Mouse (Mus musculus) kidney, adult 18-20 months (tissue): ENCODE data around the gene Rock2.

ENCODE experiments used
- DNase-seq: peaks from one replicate; pipeline ENCODE4 v3.0.0; 2021

Rock2 gene

DNA sequence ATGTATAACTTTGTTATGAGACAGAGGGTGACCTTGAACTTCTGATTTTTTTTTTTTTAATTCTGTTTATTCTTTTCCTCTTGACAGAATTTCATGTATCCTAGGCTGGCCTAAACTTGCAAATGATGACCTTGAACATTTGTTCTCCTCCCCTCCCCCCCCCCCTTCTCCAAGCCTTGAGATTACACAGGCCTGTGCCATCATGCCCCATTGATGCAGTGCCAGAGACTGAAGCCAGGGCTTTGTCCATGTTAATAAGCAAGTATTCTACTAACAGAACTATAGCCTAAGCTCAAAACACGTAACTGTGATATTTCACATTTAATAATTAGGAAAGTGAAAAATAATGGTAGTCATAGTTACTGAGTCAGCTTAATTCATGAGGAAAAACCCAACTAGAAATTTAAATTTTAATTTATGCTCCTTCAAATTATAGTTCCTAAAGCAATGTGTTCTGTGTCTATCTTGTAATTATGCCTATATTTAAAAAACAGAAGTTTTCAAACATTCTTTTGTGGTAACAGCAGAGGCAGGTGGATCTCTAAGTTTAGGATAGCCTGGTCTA is 12.7 kb downstream of the Rock2 start:
- no peak for DNase-seq

DNA sequence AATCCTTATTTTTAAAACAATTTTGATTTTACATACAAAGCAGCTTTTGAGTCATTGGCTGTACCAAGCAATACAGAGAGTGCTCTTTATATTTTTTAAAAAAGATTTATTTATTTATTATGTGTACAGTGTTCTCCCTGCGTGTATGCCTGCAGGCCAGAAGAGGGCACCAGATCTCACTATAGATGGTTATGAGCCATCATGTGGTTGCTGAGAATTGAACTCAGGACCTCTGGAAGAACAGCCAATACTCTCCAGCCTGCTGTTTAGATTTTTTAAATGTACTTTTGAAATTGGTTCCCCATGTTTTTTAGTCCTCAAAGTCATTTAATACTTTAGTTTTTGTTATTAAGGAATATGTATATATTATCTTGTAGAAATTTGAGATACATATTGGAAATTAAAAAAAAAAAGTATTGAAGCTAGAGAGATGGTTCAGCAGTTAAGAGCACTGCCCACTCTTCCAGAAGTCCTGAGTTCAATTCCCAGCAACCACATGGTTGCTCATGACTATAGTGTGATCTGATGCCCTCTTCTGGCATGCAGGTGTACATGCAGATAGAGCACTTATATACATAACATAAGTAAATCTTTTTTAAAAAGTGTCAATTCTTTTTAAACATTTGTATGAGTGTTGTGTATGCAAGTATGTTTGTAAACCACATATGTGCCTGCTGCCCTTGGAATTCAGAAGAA is 13.4 kb downstream of the Rock2 start:
- DNase-seq, result no peak

- DNase-seq, result no peak
Measured at GRCm38 (mm10) chr12:16911524-16911923, 16.8 kb downstream of the Rock2 start.

GRCm38 (mm10) chr12:16912600-16912999 is 17.9 kb downstream of the Rock2 start:
- DNase-seq, result no peak

DNA sequence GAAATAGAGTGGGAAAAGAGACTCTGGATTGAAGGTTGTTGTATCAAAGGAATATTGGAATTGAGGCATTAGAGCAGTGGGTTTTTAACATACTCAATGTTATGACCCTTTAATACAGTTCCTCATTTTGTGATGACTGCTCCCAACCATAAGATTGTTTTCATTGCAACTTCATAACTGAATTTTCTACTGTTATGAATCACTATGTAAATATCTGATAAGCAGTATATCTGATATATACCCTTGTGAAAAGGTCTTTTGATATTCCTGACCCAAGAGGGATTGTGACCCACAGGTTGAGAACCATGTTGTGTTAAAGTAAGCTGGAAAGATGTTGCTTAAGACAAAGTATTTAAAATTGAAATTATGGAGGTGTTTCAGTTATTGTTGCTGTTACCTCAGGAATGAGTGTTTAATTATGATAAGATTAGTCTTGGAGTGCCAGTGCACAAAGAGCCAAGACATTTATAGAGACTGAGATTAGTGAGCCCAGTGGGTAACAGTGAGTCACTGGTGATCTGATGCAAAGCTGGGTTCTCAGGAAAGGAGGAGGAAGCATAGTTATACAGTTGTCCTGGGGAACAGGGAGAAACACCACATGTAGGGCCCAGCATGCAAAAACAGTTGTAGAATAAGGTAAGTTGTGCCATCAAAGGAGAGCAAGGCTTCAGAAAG is 25.6 kb downstream of the Rock2 start:
- no peak for DNase-seq

- DNase-seq, result no peak
Measured at GRCm38 (mm10) chr12:16927889-16928288, 33.2 kb downstream of the Rock2 start.

DNA sequence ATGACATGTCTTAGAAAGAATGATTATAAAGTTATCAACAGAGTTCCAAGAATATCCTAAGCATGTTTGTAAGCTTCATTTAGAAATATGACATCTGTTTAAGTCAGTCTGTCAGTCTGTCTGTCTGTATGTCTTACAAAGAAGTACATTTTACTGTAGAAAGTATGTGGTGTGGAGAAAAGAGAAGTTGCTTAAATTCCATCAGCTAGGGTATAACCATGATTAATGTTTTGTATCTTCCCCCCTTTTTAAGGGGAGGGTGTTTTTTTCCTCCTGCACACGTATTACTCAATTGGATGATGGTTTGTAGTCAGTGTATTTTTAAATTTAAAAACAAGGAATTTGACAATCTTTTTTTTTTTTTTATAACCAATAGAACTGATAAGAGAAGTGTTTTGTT is 39.7 kb downstream of the Rock2 start:
- no peak for DNase-seq

DNA sequence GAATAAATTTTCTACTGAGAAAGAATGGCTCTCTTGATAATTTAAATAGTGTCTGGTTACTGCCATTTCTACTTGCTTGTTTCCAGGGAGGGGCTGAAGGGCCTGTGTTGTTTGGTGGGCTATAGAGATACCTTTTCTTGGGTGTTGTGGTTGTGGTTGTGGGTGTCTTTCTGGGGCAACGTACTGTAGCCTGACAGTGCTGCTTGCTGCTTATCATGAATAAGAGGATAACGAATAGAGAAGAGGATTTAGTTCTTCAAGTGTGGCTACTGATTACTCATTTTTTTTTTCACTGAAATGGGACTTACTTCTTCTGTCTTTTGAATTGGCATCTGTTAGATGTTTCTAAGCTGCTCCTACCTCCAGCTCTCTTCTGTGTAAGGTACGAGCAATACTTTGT is 47.3 kb downstream of the Rock2 start:
- no peak for DNase-seq

GRCm38 (mm10) chr12:16948239-16948638 is 53.5 kb downstream of the Rock2 start:
- no peak for DNase-seq

DNA sequence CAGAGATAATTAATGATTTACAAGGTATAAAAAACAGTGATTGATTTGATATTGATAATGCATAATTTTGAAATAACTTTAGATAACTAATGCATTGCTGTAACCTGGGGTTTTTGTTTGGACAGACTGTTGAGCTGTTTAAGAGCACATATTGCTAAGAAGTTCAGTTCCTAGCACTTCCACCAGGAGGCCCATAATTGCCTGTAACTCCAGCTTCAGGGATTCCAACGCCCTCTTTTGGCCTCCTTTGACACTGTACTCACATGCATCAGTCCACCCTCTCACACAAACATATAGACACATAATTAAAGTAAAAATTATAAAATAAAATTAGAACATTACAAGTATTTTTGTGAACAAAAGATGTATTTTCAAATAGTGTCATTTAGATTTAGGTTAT is 64.2 kb downstream of the Rock2 start:
- no peak for DNase-seq

DNA sequence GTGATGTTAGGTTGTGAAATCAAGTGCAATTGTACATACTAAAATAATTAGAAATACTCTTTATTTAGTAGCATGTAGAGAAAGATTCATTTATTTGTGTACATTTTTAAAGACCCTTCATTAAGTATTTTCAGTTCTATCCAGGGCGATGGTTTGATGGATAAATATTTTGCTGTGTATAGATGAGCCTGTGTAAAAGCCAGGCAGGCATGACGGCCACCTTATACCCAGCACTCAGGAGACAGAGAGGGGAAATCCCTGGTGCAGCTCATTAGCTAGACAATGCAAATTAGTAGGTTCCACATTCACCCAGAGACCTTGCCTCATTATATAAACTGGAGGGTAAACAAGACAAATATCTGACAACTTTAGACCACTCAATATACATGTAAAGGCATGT is 68.7 kb downstream of the Rock2 start:
- DNase-seq, result no peak

- DNase-seq, result no peak
Measured at GRCm38 (mm10) chr12:16966811-16967210, 72.1 kb downstream of the Rock2 start.

DNA sequence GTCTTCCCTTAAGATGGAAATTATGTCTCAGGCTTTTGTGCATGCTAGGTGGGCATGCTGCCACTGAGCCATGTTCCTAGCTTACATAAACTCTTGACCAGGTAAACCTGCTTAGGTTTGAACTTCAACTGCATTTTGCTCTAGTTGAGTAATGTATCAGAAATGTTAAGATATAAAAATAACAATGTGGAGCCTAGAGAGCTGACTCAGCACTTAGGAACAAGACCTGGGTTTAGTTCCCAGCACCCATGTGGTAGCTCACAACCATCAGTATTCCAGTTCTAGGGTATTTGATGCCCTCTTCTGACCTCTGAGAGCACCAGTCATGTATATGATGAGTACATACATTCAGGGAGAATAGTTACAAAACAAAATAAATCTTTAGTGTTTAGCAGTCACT is 82.4 kb downstream of the Rock2 start:
- no peak for DNase-seq

DNA sequence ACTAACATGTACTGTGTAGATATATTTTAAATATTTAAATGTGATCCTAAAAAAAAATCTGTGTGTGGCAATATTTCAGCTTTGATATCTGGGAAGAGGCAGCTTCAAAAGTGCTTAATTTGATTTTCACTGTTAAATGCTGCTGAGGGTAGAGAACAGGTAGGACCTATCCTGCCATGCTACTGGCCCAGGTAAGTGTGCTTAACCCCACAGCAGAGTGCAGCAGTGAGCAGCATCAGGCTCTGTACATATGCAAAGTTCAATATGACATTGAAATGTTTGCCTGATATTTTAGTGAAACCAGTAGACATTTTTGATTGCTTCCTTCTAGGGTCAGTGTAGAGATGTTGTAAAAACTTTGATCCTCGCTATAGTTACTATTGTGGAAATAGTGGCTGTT is 91.1 kb downstream of the Rock2 start:
- no peak for DNase-seq

DNA sequence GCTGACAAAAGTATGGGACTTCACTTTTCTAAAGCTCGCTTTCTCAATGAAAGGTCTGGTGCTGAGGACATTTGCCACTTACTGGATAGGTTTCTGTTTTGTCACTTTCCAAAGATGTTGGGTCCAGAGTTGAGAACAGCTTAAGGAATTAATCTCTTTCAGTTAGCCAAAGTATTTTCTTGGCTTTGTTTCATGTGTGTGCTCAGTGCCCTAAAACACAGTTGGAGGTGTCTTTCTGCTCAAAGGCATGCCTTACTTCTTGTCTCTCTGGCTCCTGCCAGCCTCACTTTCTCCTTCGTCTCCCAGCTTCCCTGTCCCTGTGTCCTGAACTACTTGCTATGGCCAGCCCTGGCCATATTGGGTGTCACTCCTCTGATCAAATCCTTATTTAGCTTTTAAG is 96.7 kb downstream of the Rock2 start:
- no peak for DNase-seq

DNA sequence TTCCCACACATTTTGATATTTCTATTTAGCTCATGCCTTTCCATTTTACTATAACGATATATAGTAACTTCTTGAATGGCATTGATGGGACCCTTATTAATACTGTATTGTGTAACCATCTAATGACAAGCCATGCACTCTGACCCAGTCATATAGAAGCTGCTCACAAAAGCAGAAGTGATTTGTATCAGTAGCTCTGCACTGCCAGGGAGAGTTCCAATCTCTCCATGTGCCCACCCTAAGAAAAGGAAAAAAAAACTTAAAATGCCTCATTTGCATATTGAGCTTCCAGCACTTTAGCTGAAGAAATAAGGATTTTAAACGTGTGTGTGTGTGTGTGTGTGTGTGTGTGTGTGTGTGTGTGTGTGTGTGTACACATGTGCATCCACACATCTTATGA is 97.7 kb downstream of the Rock2 start:
- no peak for DNase-seq

- no peak for DNase-seq
Measured at GRCm38 (mm10) chr12:16994291-16994690, 99.6 kb downstream of the Rock2 start.

GRCm38 (mm10) chr12:16996281-16996680 is 101.6 kb downstream of the Rock2 start:
- no peak for DNase-seq

DNA sequence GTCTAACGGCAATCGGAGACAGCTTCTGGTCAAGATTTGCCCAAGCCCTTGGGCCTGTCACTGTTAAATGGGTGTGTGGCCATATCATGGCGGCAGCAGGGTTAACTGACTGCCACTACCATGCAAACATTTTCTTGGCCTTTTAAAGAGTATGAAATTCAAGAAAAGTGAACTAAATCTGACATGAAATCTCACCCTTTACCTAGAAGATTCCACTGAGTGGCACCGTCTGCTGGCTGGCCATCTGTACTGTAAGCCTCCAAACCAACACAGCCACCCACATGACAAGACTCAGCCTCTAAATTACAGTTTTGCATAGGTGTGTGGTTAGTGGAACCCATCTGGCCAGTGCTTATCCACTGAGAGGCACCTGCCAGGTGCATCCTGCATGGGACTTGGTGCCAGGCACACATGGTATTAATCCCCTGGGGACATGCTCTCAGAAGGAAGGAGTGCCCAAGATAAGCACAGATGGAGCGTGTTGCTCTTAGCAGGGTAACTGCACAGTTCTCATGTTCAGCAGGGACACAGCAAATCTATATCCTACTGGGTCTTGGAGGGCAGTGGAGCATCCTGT is 102.3 kb downstream of the Rock2 start:
- no peak for DNase-seq

DNA sequence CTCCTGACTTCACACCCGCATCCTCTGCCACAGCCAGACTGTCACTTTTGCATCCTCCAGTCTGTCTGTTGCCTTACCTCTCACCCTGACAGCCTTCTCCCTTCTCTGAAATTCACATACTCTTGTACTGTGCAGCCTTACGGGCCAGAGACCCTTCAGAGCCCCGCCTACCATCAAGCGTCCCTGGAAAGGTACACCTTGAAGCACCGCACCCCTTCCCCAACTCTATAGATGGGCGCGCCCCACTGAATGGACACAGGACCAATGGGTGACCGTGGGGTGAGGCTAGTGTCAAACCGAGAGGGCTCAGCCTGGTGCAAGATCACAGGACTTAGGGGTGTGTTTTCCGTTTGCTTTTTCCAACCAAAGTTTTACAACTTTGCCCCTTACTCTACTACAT is 104.5 kb downstream of the Rock2 start:
- DNase-seq, result no peak

GRCm38 (mm10) chr12:16999739-17000497 is 105.2 kb downstream of the Rock2 start, which contains the start of gene Pqlc3:
Gene Pqlc3 (minus strand): TSS chr12:17000408.
- DNase-seq, result peak; percentile 78

- no peak for DNase-seq
Measured at GRCm38 (mm10) chr12:17000628-17001027, 105.9 kb downstream of the Rock2 start.

GRCm38 (mm10) chr12:17001211-17001610 is 106.5 kb downstream of the Rock2 start:
- DNase-seq, result no peak
